Mouse (Mus musculus) heart, postnatal 0 days (tissue): ENCODE measurements around the gene Pml. TPM values are rescaled to one million over a fixed set of nuclear protein-coding genes. Genes with fewer than 3 reads are reported as not detected.

Experiments
- ATAC-seq: fragments of 200-750 bp; cut with Nextera tagmentation; 2 replicates; pipeline ENCODE4 v1.8.0; 2017; ENCODE audit warnings: low read depth, moderate number of reproducible peaks, moderate library complexity; ENCODE audit not compliant: insufficient read depth
- DNase-seq: peaks from one replicate; pipeline ENCODE4 v3.0.0-alpha.2; 2016; ENCODE audit warnings: low spot score
- H3K27ac ChIP-seq: fragments of 300-500 bp; sonication (generic); 2 replicates; pipeline ENCODE4 v1.5.1; 2014; ENCODE audit warnings: low read depth, mild to moderate bottlenecking
- H3K27me3 ChIP-seq: fragments of 300-500 bp; sonication (generic); 2 replicates; pipeline ENCODE4 v1.6.1; 2014; ENCODE audit warnings: low read length, mixed read lengths; ENCODE audit not compliant: control insufficient read depth, insufficient read depth
- H3K36me3 ChIP-seq: fragments of 300-500 bp; sonication (generic); replicated peaks from 2 replicates; pipeline ENCODE4 v1.6.1; 2014; ENCODE audit warnings: low read length, mixed read lengths; ENCODE audit not compliant: control insufficient read depth, insufficient read depth
- H3K4me1 ChIP-seq: fragments of 300-500 bp; sonication (generic); 2 replicates; pipeline ENCODE4 v1.6.1; 2014; ENCODE audit warnings: antibody characterized with exemption; ENCODE audit not compliant: control insufficient read depth, insufficient read depth
- H3K4me2 ChIP-seq: fragments of 300-500 bp; sonication (generic); 2 replicates; pipeline ENCODE4 v1.6.1; 2014; ENCODE audit warnings: low read depth, mild to moderate bottlenecking, low read length, moderate library complexity
- H3K4me3 ChIP-seq: fragments of 300-500 bp; sonication (generic); 2 replicates; pipeline ENCODE4 v1.5.1; 2014; ENCODE audit warnings: low read depth, low read length
- H3K9ac ChIP-seq: fragments of 300-500 bp; sonication (generic); replicated peaks from 2 replicates; pipeline ENCODE4 v1.6.1; 2014; ENCODE audit warnings: low read depth, low read length, mixed read lengths
- H3K9me3 ChIP-seq: fragments of 300-500 bp; sonication (generic); replicated peaks from 2 replicates; pipeline ENCODE4 v1.6.1; 2016; ENCODE audit warnings: low read length; ENCODE audit not compliant: control insufficient read depth
- CTCF ChIP-seq: IDR thresholded peaks from 2 replicates; pipeline ENCODE4 v1.5.1; 2016; ENCODE audit warnings: antibody characterized with exemption, control low read depth, low read depth
- EP300 ChIP-seq: IDR thresholded peaks from 2 replicates; pipeline ENCODE4 v1.6.1; 2016; ENCODE audit warnings: antibody characterized with exemption, low read depth
- WGBS: fragments of 180-500 bp; shearing (Covaris S2); extraction: QIAGEN DNeasy Blood & Tissue Kit; methylation state at CpG from one replicate; pipeline ENCODE4 v1.1.7; 2014; 5-methylcytosine and 5-hydroxymethylcytosine counted together
- polyA plus RNA-seq: library from polyadenylated mRNA; unstranded; fragments of >200 nt; fragmentation: Nextera tagmentation; extraction: Ambion mirVana; gene quantifications from 2 replicates; pipeline ENCODE4 v1.2.1, GENCODE M21; 2015
- total RNA-seq: library from RNA; depleted of rRNA; stranded (reverse); fragments of >200 nt; gene quantifications from 2 replicates; pipeline ENCODE4 v1.2.3, GENCODE M21; 2014; ENCODE audit warnings: low replicate concordance

The Pml gene
- total and polyA plus RNA-seq, 2 experiments from 2014 or later, result 5.2 to 15.0 TPM

- Histone ChIP-seq H3K9ac (no peak overlapping the region), H3K9me3 (no peaks in the 10 kb centered on the region), H3K4me2 (no peak overlapping the region), H3K27ac (no peak overlapping the region), H3K27me3 (no peaks in the 10 kb centered on the region), H3K4me3 (no peak overlapping the region), H3K4me1 (no peaks in the 10 kb centered on the region), H3K36me3 (peaks cover 47% of the 10 kb centered on the region)
- DNase-seq (peak; percentile 50), ATAC-seq (no peak)
- WGBS, result 61% methylated on average over 24 of the region's 24 CpGs
- TF ChIP-seq EP300 (no peak), CTCF (peak; percentile 44)
Measured at GRCm38 (mm10) chr9:58220218-58220903, 29.2 kb downstream of the Pml start.

- no peak overlapping the region for H3K4me2 ChIP-seq
- DNase-seq (no peak), ATAC-seq (no peak)
- no peaks in the 10 kb centered on the region for H3K9me3 ChIP-seq
- 0 out of 2 replicates have a peak, but pooled peaks cover 6% of the 10 kb centered on the region for H3K4me1 ChIP-seq
- 82% methylated on average over 3 of the region's 3 CpGs for WGBS
- H3K4me3 ChIP-seq, result no peak overlapping the region
- TF ChIP-seq CTCF (no peak), EP300 (no peak)
- H3K9ac ChIP-seq, result no peak overlapping the region
- H3K27ac ChIP-seq, result no peak overlapping the region
- H3K36me3 ChIP-seq, result peaks cover 32% of the 10 kb centered on the region
- no peaks in the 10 kb centered on the region for H3K27me3 ChIP-seq
Measured at GRCm38 (mm10) chr9:58218539-58218938, 31.0 kb downstream of the Pml start.

GRCm38 (mm10) chr9:58216402-58216801 is 33.2 kb downstream of the Pml start:
- Histone ChIP-seq H3K36me3 (peaks cover 14% of the 10 kb centered on the region), H3K27ac (no peak overlapping the region), H3K9ac (no peak overlapping the region), H3K4me1 (0 out of 2 replicates have a peak, but pooled peaks cover 6% of the 10 kb centered on the region), H3K27me3 (no peaks in the 10 kb centered on the region), H3K9me3 (no peaks in the 10 kb centered on the region), H3K4me2 (no peak overlapping the region), H3K4me3 (no peak overlapping the region)
- TF ChIP-seq CTCF, result peak; percentile 70
- no peak for TF ChIP-seq EP300
- DNase-seq (no peak), ATAC-seq (no peak)
- WGBS, result 52% methylated on average over 6 of the region's 6 CpGs

GRCm38 (mm10) chr9:58214519-58215180 is 34.9 kb downstream of the Pml start:
- peak overlapping the region; percentile 11 for H3K27ac ChIP-seq
- ATAC-seq, result 0 out of 2 replicates have a peak, but pooled peaks have one; percentile 26

GRCm38 (mm10) chr9:58213865-58214264 is 35.7 kb downstream of the Pml start:
- no peak overlapping the region for H3K9ac ChIP-seq
- 16% methylated on average over 5 of the region's 5 CpGs for whole genome bisulfite sequencing
- ATAC-seq, result peak; percentile 34; the same call in 1 of the 2 replicates
- TF ChIP-seq EP300 (no peak), CTCF (no peak)
- H3K4me1 ChIP-seq, result peaks cover 13% of the 10 kb centered on the region
- H3K9me3 ChIP-seq, result no peaks in the 10 kb centered on the region
- no peaks in the 10 kb centered on the region for H3K27me3 ChIP-seq
- H3K36me3 ChIP-seq, result no peaks in the 10 kb centered on the region; the same call in 1 of the 2 replicates
- no peak overlapping the region for H3K4me2 ChIP-seq
- H3K4me3 ChIP-seq, result no peak overlapping the region
- H3K27ac ChIP-seq, result no peak overlapping the region
- DNase-seq, result no peak

More at GRCm38 (mm10) chr9:58214519-58215180, 34.9 kb downstream of the Pml start:
- Histone ChIP-seq H3K9me3 (no peaks in the 10 kb centered on the region), H3K36me3 (peaks cover 4% of the 10 kb centered on the region), H3K4me2 (no peak overlapping the region), H3K27me3 (no peaks in the 10 kb centered on the region), H3K4me1 (peaks cover 13% of the 10 kb centered on the region), H3K4me3 (no peak overlapping the region), H3K9ac (no peak overlapping the region)
- TF ChIP-seq CTCF, result no peak
- TF ChIP-seq EP300, result no peak
- 38% methylated on average over 8 of the region's 8 CpGs for WGBS
- DNase-seq, result peak; percentile 63
